Mouse (Mus musculus) megakaryocyte, embryonic 14.5 days (primary cell): ENCODE results near the gene Slc16a3.

Experiments used
- FLI1 ChIP-seq: IDR thresholded peaks from 2 replicates; pipeline ENCODE4 v1.6.1; 2012; ENCODE audit warnings: low read length, inconsistent platforms, mixed read lengths
- GATA1 ChIP-seq: IDR thresholded peaks from 3 replicates; pipeline ENCODE4 v1.6.1; 2012; ENCODE audit warnings: mixed read lengths, low read length, inconsistent platforms, borderline replicate concordance

- TF ChIP-seq GATA1: no peak
- no peak for TF ChIP-seq FLI1
Measured at GRCm38 (mm10) chr11:120937976-120938375, 10.3 kb upstream of the Slc16a3 start.
